Mouse (Mus musculus) embryonic facial prominence, embryonic 15.5 days (tissue): ENCODE measurements at regions not wholly inside any gene's neighbourhood (a gene's known extent, or its start where the extent isn't known, plus 50 kb on each side); places are given as distances from the start of the nearest gene placed in this dataset. TPM values are rescaled to one million over a fixed set of nuclear protein-coding genes. Genes with fewer than 3 reads are reported as not detected.

ENCODE experiments used
- microRNA-seq: library from miRNA; unstranded; fragments of <30 nt; microRNA quantifications from one replicate; pipeline ENCODE4, GENCODE M21; 2016; ENCODE audit warnings: borderline number of aligned reads

Small RNA genes lying in the stretch of these regions (microRNA-seq; reads per million reads assigned to microRNA genes)
- not detected for gene Gm26042
